Mouse (Mus musculus) embryonic fibroblast, embryonic 13.5 days (primary cell): ENCODE data around the gene Zfp217.

Experiments used
- CTCF ChIP-seq: IDR thresholded peaks from 2 replicates; pipeline ENCODE4 v1.5.1; 2011; ENCODE audit warnings: mild to moderate bottlenecking, control low read depth, low read length, moderate library complexity, borderline replicate concordance; ENCODE audit not compliant: insufficient read depth
- POLR2A ChIP-seq: IDR thresholded peaks from 2 replicates; pipeline ENCODE4 v1.6.1; 2011; ENCODE audit warnings: low read depth, mild to moderate bottlenecking, control low read depth, low read length, moderate library complexity

DNA sequence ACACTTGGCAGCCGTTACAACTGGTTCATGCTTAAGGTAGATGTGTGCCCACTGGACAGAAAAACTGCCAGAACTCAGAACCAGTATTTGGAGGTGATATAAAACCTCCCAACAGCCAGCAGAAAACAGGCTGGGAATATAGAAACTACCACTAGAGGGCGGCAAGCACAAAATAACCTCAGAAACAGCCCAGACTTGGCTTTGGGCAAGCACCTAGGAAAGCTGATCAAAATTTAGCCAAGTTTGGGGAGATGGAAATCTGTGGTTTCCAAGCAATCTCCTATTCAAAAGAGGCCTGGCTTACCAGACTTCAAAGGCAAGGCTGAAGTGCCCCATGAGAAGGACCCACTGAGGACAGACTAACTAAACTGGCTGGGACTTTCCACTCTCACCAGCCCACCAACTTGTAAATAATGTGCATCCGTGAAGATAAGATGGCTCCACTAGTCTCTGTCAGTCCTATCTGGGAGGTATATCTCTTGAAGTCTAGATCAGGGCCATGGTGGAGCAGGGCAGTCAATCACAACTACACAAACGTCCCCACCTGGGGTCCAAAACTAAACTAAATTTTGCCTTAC lies 31.1 kb downstream of the Zfp217 start:
- TF ChIP-seq CTCF (no peak), POLR2A (no peak)
